Mouse (Mus musculus) megakaryocyte, adult 5-6 weeks (primary cell): ENCODE measurements around the gene Tmem92. TPM values are rescaled to one million over a fixed set of nuclear protein-coding genes. Genes with fewer than 3 reads are reported as not detected.
A peak's percentile ranks its signal among the peaks of the same experiment; 100 is the strongest.
"Not testable (repeated sequence)": the region's sequence is repeated elsewhere in the genome, so short reads cannot be mapped to it uniquely, and the experiment has no call there.

Source experiments
- ATAC-seq: 2 replicates; pipeline ENCODE4 v1.8.0; 2016; ENCODE audit warnings: mild to moderate bottlenecking, inconsistent platforms; ENCODE audit not compliant: poor library complexity, severe bottlenecking
- total RNA-seq, 2 experiments: library from RNA; stranded (forward) in 1 of 2; stranded (reverse) in 1 of 2; fragments of 153-499, 151-499 nt in 1 of 2; fragments of 221-1000, 200-1000 nt in 1 of 2; gene quantifications; 2 replicates each; pipeline versions ENCODE4 v1.2.3 to v1.2.4; 2015 to 2017

The Tmem92 gene
- total RNA-seq (2015) (not detected in 2 replicates), total RNA-seq (2017) (not detected in 2 replicates)

- ATAC-seq: no peak
These were observed at the start of gene Tmem92 for GRCm38 (mm10) chr11:94782603-94783002. Tmem92 (minus strand) TSS chr11:94782703.

GRCm38 (mm10) chr11:94828966-94829365, 46.5 kb upstream of the Tmem92 start:
- ATAC-seq: no peak

GRCm38 (mm10) chr11:94819427-94819826, 36.9 kb upstream of the Tmem92 start:
- ATAC-seq: not testable (repeated sequence)

GRCm38 (mm10) chr11:94818946-94819345, 36.4 kb upstream of the Tmem92 start:
- not testable (repeated sequence) for ATAC-seq

- not testable (repeated sequence) for ATAC-seq
These were observed 29.0 kb upstream of the Tmem92 start for GRCm38 (mm10) chr11:94811537-94811936.

- peak; percentile 47; the same call in 1 of the 2 replicates for ATAC-seq
These were observed 9.2 kb upstream of the Tmem92 start for GRCm38 (mm10) chr11:94791700-94792099.

- ATAC-seq: peak; percentile 72
These were observed 2.7 kb upstream of the Tmem92 start for GRCm38 (mm10) chr11:94785247-94785646.

- no peak for ATAC-seq
These were observed 7.5 kb downstream of the Tmem92 start for GRCm38 (mm10) chr11:94774887-94775497.

- no peak for ATAC-seq
These were observed 8.7 kb downstream of the Tmem92 start for GRCm38 (mm10) chr11:94773851-94774250.

GRCm38 (mm10) chr11:94772363-94773055, 10.0 kb downstream of the Tmem92 start:
- no peak for ATAC-seq

- ATAC-seq: no peak
These were observed 15.3 kb downstream of the Tmem92 start for GRCm38 (mm10) chr11:94767241-94767640.

GRCm38 (mm10) chr11:94762775-94763174, 19.7 kb downstream of the Tmem92 start:
- no peak for ATAC-seq

- ATAC-seq: no peak
These were observed 20.2 kb downstream of the Tmem92 start for GRCm38 (mm10) chr11:94762281-94762680.

- peak; percentile 47; the same call in 1 of the 2 replicates for ATAC-seq
These were observed 21.7 kb downstream of the Tmem92 start for GRCm38 (mm10) chr11:94760799-94761198.

GRCm38 (mm10) chr11:94760364-94760763, 22.1 kb downstream of the Tmem92 start:
- 0 out of 2 replicates have a peak, but pooled peaks have one; percentile 24 for ATAC-seq

- no peak for ATAC-seq
These were observed 22.6 kb downstream of the Tmem92 start for GRCm38 (mm10) chr11:94759916-94760315.

- peak; percentile 87 for ATAC-seq
These were observed 29.4 kb downstream of the Tmem92 start for GRCm38 (mm10) chr11:94752946-94753713.

GRCm38 (mm10) chr11:94741732-94742272, 40.7 kb downstream of the Tmem92 start, which contains the start of gene Cdc34b:
Cdc34b (plus strand) TSS chr11:94741782.
- ATAC-seq: no peak

- ATAC-seq: no peak
These were observed 46.8 kb downstream of the Tmem92 start for GRCm38 (mm10) chr11:94735746-94736145.

- peak; percentile 43; the same call in 1 of the 2 replicates for ATAC-seq
These were observed 49.7 kb downstream of the Tmem92 start for GRCm38 (mm10) chr11:94732773-94733172.

- no peak for ATAC-seq
These were observed 51.3 kb downstream of the Tmem92 start for GRCm38 (mm10) chr11:94731229-94731628.
